Mouse (Mus musculus): ENCODE measurements at regions not wholly inside any gene's neighbourhood (a gene's known extent, or its start where the extent isn't known, plus 50 kb on each side); places are given as distances from the start of the nearest gene placed in this dataset.

GRCm38 (mm10) chr2:48348021-48348420 lies 465.9 kb upstream of the Acvr2a start:
- TF ChIP-seq GATA1 (IDR thresholded peaks at IDR 0.05; ENCODE audit: borderline replicate concordance, low read length) (no peak), FLI1 (IDR thresholded peaks at IDR 0.05; ENCODE audit: low read length) (no peak)
